Mouse (Mus musculus) MEL (cell line): ENCODE results near the gene Cabp4. TPM values are rescaled to one million over a fixed set of nuclear protein-coding genes. Genes with fewer than 3 reads are reported as not detected.

Source experiments
- DNase-seq: peaks from one replicate; pipeline ENCODE4 v3.0.0; 2011; ENCODE audit warnings: low read depth, low spot score
- H3K27ac ChIP-seq: 2 replicates; pipeline ENCODE4 v1.5.1; 2012; ENCODE audit warnings: low read depth, mild to moderate bottlenecking, control low read depth, low read length, moderate library complexity; ENCODE audit not compliant: control insufficient read depth
- H3K27me3 ChIP-seq, 2 experiments: fragments of 150-350 bp in 1 of 2; sonication (generic) in 1 of 2; 2 replicates each; pipeline ENCODE4 v1.6.1; 2012; ENCODE audit warnings: low read length in 2 of 2, mild to moderate bottlenecking in 2 of 2, improper control_type of control experiment in 1 of 2, moderate library complexity in 1 of 2; ENCODE audit not compliant: insufficient read depth in 2 of 2, control insufficient read depth in 1 of 2
- H3K36me3 ChIP-seq, 2 experiments: 2 replicates each; pipeline ENCODE4 v1.6.1; 2012 to 2014; ENCODE audit warnings: low read length in 2 of 2, improper control_type of control experiment in 1 of 2, inconsistent platforms in 1 of 2, mild to moderate bottlenecking in 1 of 2; ENCODE audit not compliant: insufficient read depth in 2 of 2, control insufficient read depth in 1 of 2
- H3K4me1 ChIP-seq, 2 experiments: fragments of 150-350 bp in 1 of 2; sonication (generic) in 1 of 2; 2 replicates each; pipeline ENCODE4 v1.6.1; 2012; ENCODE audit warnings: low read length in 2 of 2, improper control_type of control experiment in 1 of 2, mild to moderate bottlenecking in 1 of 2; ENCODE audit not compliant: insufficient read depth in 2 of 2, control insufficient read depth in 1 of 2
- H3K4me3 ChIP-seq, 2 experiments: fragments of 150-350 bp in 1 of 2; sonication (generic) in 1 of 2; 2 replicates each; pipeline ENCODE4 v1.5.1; 2012; ENCODE audit warnings: low read depth in 2 of 2, low read length in 2 of 2, mild to moderate bottlenecking in 2 of 2, moderate library complexity in 2 of 2, control low read depth in 1 of 2, improper control_type of control experiment in 1 of 2; ENCODE audit not compliant: control insufficient read depth in 1 of 2, insufficient read depth in 1 of 2
- H3K79me2 ChIP-seq: 2 replicates; pipeline ENCODE4 v1.6.1; 2012; ENCODE audit warnings: mild to moderate bottlenecking, low read length, moderate library complexity; ENCODE audit not compliant: control insufficient read depth, poor library complexity, insufficient read depth
- H3K9ac ChIP-seq: 2 replicates; pipeline ENCODE4 v1.6.1; 2012; ENCODE audit warnings: low read depth, mild to moderate bottlenecking, control low read depth, low read length, moderate library complexity; ENCODE audit not compliant: control insufficient read depth, poor library complexity, severe bottlenecking
- H3K9me3 ChIP-seq: fragments of 150-350 bp; sonication (generic); replicated peaks from 2 replicates; pipeline ENCODE4 v1.6.1; 2012; ENCODE audit warnings: mild to moderate bottlenecking, low read length, improper control_type of control experiment, moderate library complexity; ENCODE audit not compliant: insufficient read depth
- CHD1 ChIP-seq: IDR thresholded peaks from 2 replicates; pipeline ENCODE4 v1.6.1; 2012; ENCODE audit warnings: low read depth, mild to moderate bottlenecking, inconsistent platforms, low read length, improper control_type of control experiment
- CHD2 ChIP-seq: IDR thresholded peaks from 2 replicates; pipeline ENCODE4 v1.6.1; 2011; ENCODE audit warnings: low read length, improper control_type of control experiment
- CTCF ChIP-seq, 3 experiments: IDR thresholded peaks in 2 of 3; conservative IDR thresholded peaks in 1 of 3; 2 replicates each; pipeline ENCODE4 v1.5.1; 2011 to 2012; ENCODE audit warnings: low read length in 3 of 3, low read depth in 2 of 3, mild to moderate bottlenecking in 2 of 3, improper control_type of control experiment in 1 of 3, inconsistent platforms in 1 of 3, mixed read lengths in 1 of 3, moderate library complexity in 1 of 3; ENCODE audit not compliant: control insufficient read depth in 1 of 3, insufficient read depth in 1 of 3, poor library complexity in 1 of 3, severe bottlenecking in 1 of 3
- E2F4 ChIP-seq: IDR thresholded peaks from 2 replicates; pipeline ENCODE4 v1.6.1; 2011; ENCODE audit warnings: low read depth, low read length, improper control_type of control experiment, borderline replicate concordance
- EP300 ChIP-seq, 2 experiments: IDR thresholded peaks; 2 replicates each; pipeline ENCODE4 v1.6.1; 2011; ENCODE audit warnings: improper control_type of control experiment in 2 of 2, low read length in 2 of 2, low read depth in 1 of 2, mild to moderate bottlenecking in 1 of 2
- ETS1 ChIP-seq: IDR thresholded peaks from 2 replicates; pipeline ENCODE4 v1.6.1; 2012; ENCODE audit warnings: low read depth, mild to moderate bottlenecking, inconsistent platforms, low read length, improper control_type of control experiment, moderate library complexity
- GABPA ChIP-seq: IDR thresholded peaks from 2 replicates; pipeline ENCODE4 v1.6.1; 2012; ENCODE audit warnings: low read depth, mild to moderate bottlenecking, inconsistent platforms, low read length, improper control_type of control experiment, moderate library complexity
- GATA1 ChIP-seq: IDR thresholded peaks from 2 replicates; pipeline ENCODE4 v1.6.1; 2011; ENCODE audit warnings: low read depth, low read length, improper control_type of control experiment
- JUND ChIP-seq: IDR thresholded peaks from 2 replicates; pipeline ENCODE4 v1.6.1; 2011; ENCODE audit warnings: low read depth, mild to moderate bottlenecking, improper control_type of control experiment, low read length
- MEF2A ChIP-seq: IDR thresholded peaks from 2 replicates; pipeline ENCODE4 v1.6.1; 2014; ENCODE audit warnings: low read depth, mild to moderate bottlenecking, inconsistent platforms, low read length, improper control_type of control experiment; ENCODE audit not compliant: poor library complexity, insufficient replicate concordance, severe bottlenecking; ENCODE audit errors: extremely low read depth
- MYC ChIP-seq: IDR thresholded peaks from 2 replicates; pipeline ENCODE4 v1.6.1; 2011; ENCODE audit warnings: low read depth, mild to moderate bottlenecking, low read length, improper control_type of control experiment, moderate library complexity
- NELFE ChIP-seq: IDR thresholded peaks from 2 replicates; pipeline ENCODE4 v1.6.1; 2011; ENCODE audit warnings: low read depth, low read length, improper control_type of control experiment
- POLR2AphosphoS2 ChIP-seq: IDR thresholded peaks from 2 replicates; pipeline ENCODE4 v1.6.1; 2011; ENCODE audit warnings: low read length, improper control_type of control experiment
- RCOR1 ChIP-seq: IDR thresholded peaks from 2 replicates; pipeline ENCODE4 v1.6.1; 2012; ENCODE audit warnings: low read depth, mild to moderate bottlenecking, inconsistent platforms, low read length, improper control_type of control experiment
- SIN3A ChIP-seq: IDR thresholded peaks from 2 replicates; pipeline ENCODE4 v1.6.1; 2012; ENCODE audit warnings: low read length, improper control_type of control experiment, inconsistent platforms
- TBP ChIP-seq: IDR thresholded peaks from 2 replicates; pipeline ENCODE4 v1.8.0; 2011; ENCODE audit warnings: low read depth, low read length, improper control_type of control experiment
- USF2 ChIP-seq, 2 experiments: IDR thresholded peaks; 2 replicates each; pipeline ENCODE4 v1.6.1; 2011 to 2012; ENCODE audit warnings: improper control_type of control experiment in 2 of 2, low read length in 2 of 2, borderline replicate concordance in 1 of 2, inconsistent platforms in 1 of 2, low read depth in 1 of 2, mild to moderate bottlenecking in 1 of 2; ENCODE audit not compliant: insufficient read depth in 1 of 2
- ZC3H11A ChIP-seq: IDR thresholded peaks from 2 replicates; pipeline ENCODE4 v1.6.1; 2012; ENCODE audit warnings: low read depth, mild to moderate bottlenecking, inconsistent platforms, low read length, improper control_type of control experiment
- ZKSCAN1 ChIP-seq: IDR thresholded peaks from 2 replicates; pipeline ENCODE4 v1.6.1; 2012; ENCODE audit warnings: low read depth, mild to moderate bottlenecking, inconsistent platforms, low read length, improper control_type of control experiment, moderate library complexity
- ZMIZ1 ChIP-seq: IDR thresholded peaks from 2 replicates; pipeline ENCODE4 v1.6.1; 2012; ENCODE audit warnings: low read depth, mild to moderate bottlenecking, inconsistent platforms, low read length, improper control_type of control experiment, moderate library complexity
- ZNF384 ChIP-seq: IDR thresholded peaks from 2 replicates; pipeline ENCODE4 v1.6.1; 2012; ENCODE audit warnings: low read depth, mild to moderate bottlenecking, inconsistent platforms, low read length, improper control_type of control experiment
- polyA plus RNA-seq, 2 experiments: library from polyadenylated mRNA; stranded (reverse) in 1 of 2; unstranded in 1 of 2; fragments of >175 nt in 1 of 2; fragments of >200 nt in 1 of 2; gene quantifications; 2 replicates each; pipeline versions ENCODE4 v1.2.1 to v1.2.4; 2012; ENCODE audit warnings: low replicate concordance in 2 of 2, low read depth in 1 of 2; ENCODE audit not compliant: insufficient read length in 2 of 2, insufficient read depth in 1 of 2, missing spikeins in 1 of 2
- total RNA-seq: library from RNA; depleted of rRNA; stranded (reverse); fragments of 300-350 nt; gene quantifications from 2 replicates; pipeline ENCODE4 v1.2.3, GENCODE M21; 2012

Cabp4 gene
- total and polyA plus RNA-seq, 3 experiments: 0.08 to 0.24 TPM; not detected in 1

DNA sequence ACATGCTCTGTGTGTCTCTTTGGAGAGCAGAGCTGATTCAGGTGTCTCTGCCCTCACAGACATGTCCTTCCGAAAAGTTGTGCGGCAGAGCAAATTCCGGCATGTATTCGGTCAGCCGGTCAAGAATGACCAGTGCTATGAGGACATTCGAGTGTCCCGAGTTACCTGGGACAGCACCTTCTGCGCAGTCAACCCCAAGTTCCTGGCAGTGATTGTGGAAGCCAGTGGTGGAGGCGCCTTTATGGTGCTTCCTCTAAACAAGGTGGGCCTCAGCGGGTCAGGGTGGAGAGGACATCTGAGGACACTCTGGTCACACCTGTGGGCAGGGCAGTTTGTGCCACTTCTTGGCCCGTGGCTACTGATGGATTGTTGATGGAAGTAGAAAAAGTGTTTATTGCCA, 5.5 kb upstream of the Cabp4 start:
- Histone ChIP-seq H3K4me1 (peaks cover 8 to 17% of the 10 kb centered on the region in 2 experiments; a peak in 3 of 4 replicates), H3K4me3 (peak overlapping the region; percentile 73 to 99), H3K9me3 (no peaks in the 10 kb centered on the region), H3K27ac (no peak overlapping the region), H3K27me3 (no peaks in the 10 kb centered on the region), H3K9ac (peak overlapping the region; percentile 78), H3K36me3 (peaks cover 1 to 4% of the 10 kb centered on the region in 2 experiments; a peak in 2 of 4 replicates), H3K79me2 (peaks cover 9% of the 10 kb centered on the region)
- no peak for DNase-seq
- TF ChIP-seq GABPA (no peak), CHD2 (no peak), RCOR1 (no peak), MYC (no peak), MEF2A (no peak), TBP (no peak), JUND (no peak), SIN3A (no peak), ZC3H11A (no peak), CTCF (IDR thresholded peaks at IDR 0.05 in 2 of 3, conservative IDR thresholded peaks at IDR 0.05 in 1 of 3; ENCODE audit: control insufficient read depth in 1 of 3, insufficient read depth in 1 of 3, low read depth in 2 of 3, low read length in 3 of 3, poor library complexity in 1 of 3, severe bottlenecking in 1 of 3) (no peak), POLR2AphosphoS2 (no peak), E2F4 (no peak), ETS1 (no peak), NELFE (no peak), ZKSCAN1 (no peak)

DNA sequence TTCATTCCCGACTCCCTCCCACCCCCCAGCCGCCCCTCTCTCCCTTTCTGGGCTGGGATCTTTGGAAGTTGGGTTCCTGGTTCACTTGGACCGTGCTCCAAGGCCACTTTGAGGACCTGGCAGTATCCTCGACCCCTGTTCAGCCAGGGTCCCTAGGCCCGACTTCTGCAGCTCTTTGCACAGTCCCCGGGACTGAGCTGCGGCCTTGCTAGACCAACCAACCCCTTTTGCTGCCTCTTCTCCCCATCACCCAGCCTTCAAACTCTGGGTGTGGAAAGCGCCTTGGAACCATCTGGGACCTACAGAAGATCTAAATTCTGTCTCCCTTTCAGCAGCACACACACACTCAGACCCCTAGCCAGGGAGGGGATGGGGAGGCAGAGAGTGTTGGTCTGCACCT, 5.0 kb upstream of the Cabp4 start:
- H3K27ac ChIP-seq: no peak overlapping the region
- peaks cover 5 to 14% of the 10 kb centered on the region in 2 experiments; a peak in 3 of 4 replicates for H3K4me1 ChIP-seq
- H3K27me3 ChIP-seq: no peaks in the 10 kb centered on the region
- peak overlapping the region; percentile 73 to 99 for H3K4me3 ChIP-seq
- DNase-seq: peak; percentile 46
- peak overlapping the region; percentile 78 for H3K9ac ChIP-seq
- H3K79me2 ChIP-seq: peaks cover 9% of the 10 kb centered on the region
- no peaks in the 10 kb centered on the region for H3K9me3 ChIP-seq
- H3K36me3 ChIP-seq: peaks cover 1 to 3% of the 10 kb centered on the region in 2 experiments; a peak in 1 of 4 replicates
- TF ChIP-seq ETS1 (no peak), EP300 (IDR thresholded peaks at IDR 0.05; ENCODE audit: low read depth in 1 of 2, low read length in 2 of 2) (no peak), CHD1 (no peak), JUND (no peak), GABPA (no peak), SIN3A (no peak), GATA1 (no peak), ZNF384 (no peak), USF2 (IDR thresholded peaks at IDR 0.05; ENCODE audit: borderline replicate concordance in 1 of 2, insufficient read depth in 1 of 2, low read depth in 1 of 2, low read length in 2 of 2) (no peak), ZMIZ1 (no peak), TBP (no peak), MYC (no peak)
